Mouse (Mus musculus): ENCODE measurements around the gene Clec11a. TPM values are rescaled to one million over a fixed set of nuclear protein-coding genes. Genes with fewer than 3 reads are reported as not detected.

The Clec11a gene
- polyA plus RNA-seq, 2 experiments = 0.33 to 0.38 TPM

DNA sequence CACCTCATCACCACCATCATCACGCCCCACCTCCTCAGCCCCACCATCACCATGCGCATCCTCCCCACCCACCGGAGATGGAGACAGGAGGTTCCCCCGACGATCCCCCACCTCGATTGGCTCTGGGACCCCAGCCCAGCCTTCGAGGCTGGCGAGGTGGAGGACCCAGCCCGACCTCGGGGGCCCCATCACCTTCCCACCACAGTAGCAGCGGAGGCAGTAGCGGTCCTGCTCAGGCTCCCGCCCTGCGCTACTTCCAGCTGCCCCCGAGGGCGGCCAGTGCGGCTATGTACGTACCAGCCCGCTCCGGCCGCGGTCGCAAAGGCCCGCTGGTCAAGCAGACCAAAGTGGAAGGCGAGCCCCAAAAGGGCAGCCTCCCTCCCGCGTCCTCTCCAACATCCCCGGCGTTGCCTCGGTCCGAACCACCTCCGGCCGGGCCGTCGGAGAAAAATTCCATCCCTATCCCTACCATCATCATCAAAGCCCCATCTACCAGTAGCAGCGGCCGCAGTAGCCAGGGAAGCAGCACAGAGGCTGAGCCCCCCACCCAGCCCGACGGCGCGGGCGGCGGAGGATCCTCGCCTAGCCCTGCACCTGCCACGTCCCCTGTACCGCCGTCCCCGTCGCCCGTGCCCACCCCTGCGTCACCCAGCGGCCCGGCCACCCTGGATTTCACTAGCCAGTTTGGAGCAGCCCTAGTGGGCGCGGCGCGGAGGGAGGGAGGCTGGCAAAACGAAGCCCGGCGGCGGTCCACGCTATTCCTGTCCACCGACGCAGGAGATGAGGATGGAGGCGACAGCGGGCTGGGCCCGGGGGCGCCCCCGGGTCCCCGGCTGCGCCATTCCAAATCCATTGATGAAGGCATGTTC is 45.4 kb upstream of the Clec11a start:
- Histone ChIP-seq H3K4me3 (ENCODE audit: insufficient read depth in 1 of 2, low read depth in 2 of 2, low read length in 2 of 2) (no peak overlapping the region), H3K36me3 (replicated peaks; ENCODE audit: control insufficient read depth, insufficient read depth, low read depth) (no peaks in the 10 kb centered on the region), H3K27me3 (ENCODE audit: control insufficient read depth, insufficient read depth, low read length) (peaks cover 77% of the 10 kb centered on the region), H3K9ac (replicated peaks) (no peak overlapping the region), H3K9me3 (ENCODE audit: control insufficient read depth, low read length) (no peaks in the 10 kb centered on the region), H3K4me1 (replicated peaks; ENCODE audit: control insufficient read depth in 2 of 2, insufficient read depth in 2 of 2, low read length in 1 of 2) (no peaks in the 10 kb centered on the region), H3K4me2 (ENCODE audit: low read depth) (no peak overlapping the region), H3K27ac (no peak overlapping the region)
- ATAC-seq (ENCODE audit: insufficient read depth) (no peak), DNase-seq (ENCODE audit: low read depth in 3 of 3, low spot score in 3 of 3) (no peak)
- 5% methylated on average over 69 of the region's 71 CpGs for WGBS (ENCODE audit: insufficient replicate concordance)
- TF ChIP-seq CTCF (IDR thresholded peaks at IDR 0.05; ENCODE audit: low read depth) = no peak
- no peak for TF ChIP-seq EP300 (IDR thresholded peaks at IDR 0.05; ENCODE audit: low read depth)

DNA sequence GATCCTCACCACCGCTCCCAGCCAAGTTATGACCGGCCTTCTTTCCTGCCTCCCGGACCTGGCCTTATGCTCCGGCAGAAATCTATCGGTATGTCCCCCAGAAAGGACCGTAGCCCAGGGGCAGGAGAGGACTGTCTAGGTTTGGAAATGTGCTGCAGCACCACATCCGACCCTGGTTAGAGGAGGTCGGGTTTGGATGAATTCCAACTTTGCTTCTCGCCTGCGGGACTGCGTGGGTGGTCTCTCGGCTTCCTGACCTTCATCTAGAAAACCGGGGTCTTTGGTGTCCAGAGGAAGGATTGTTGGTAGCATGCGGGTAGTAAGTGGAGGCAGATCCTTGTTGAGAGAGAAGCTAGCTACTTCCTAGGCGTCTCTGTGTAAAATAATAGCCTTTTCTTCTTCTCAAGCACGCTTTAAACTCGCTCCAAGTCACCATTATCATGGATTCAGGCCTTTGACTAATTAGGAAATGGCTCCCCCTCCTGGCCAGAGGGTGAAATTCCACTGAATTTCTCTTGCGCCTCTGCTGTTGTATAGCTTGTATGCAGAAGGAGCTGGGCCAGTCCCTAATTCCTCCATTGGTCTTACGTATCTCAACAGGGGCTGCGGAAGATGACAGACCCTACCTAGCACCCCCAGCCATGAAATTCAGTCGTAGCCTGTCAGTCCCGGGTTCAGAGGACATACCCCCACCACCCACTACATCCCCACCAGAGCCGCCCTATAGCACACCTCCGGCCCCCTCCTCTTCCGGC is 44.4 kb upstream of the Clec11a start:
- 6% methylated on average over 25 of the region's 25 CpGs for WGBS (ENCODE audit: insufficient replicate concordance)
- peaks cover 67% of the 10 kb centered on the region for H3K27me3 ChIP-seq (ENCODE audit: control insufficient read depth, insufficient read depth, low read length)
- no peaks in the 10 kb centered on the region for H3K4me1 ChIP-seq (replicated peaks; ENCODE audit: control insufficient read depth in 2 of 2, insufficient read depth in 2 of 2, low read length in 1 of 2)
- TF ChIP-seq EP300 (IDR thresholded peaks at IDR 0.05; ENCODE audit: low read depth) (no peak), CTCF (IDR thresholded peaks at IDR 0.05; ENCODE audit: low read depth) (peak; percentile 85)
- no peak for ATAC-seq (ENCODE audit: insufficient read depth)
- no peak overlapping the region for H3K27ac ChIP-seq
- no peak overlapping the region for H3K9ac ChIP-seq (replicated peaks)
- 0 out of 2 replicates have a peak overlapping the region, but pooled peaks have one; percentile 9 for H3K4me2 ChIP-seq (ENCODE audit: low read depth)
- DNase-seq (ENCODE audit: low read depth in 3 of 3, low spot score in 3 of 3) = peak; percentile 52 to 62 (median 57)
- H3K36me3 ChIP-seq (replicated peaks; ENCODE audit: control insufficient read depth, insufficient read depth, low read depth) = no peaks in the 10 kb centered on the region
- no peaks in the 10 kb centered on the region for H3K9me3 ChIP-seq (ENCODE audit: control insufficient read depth, low read length)
- no peak overlapping the region for H3K4me3 ChIP-seq (ENCODE audit: insufficient read depth in 1 of 2, low read depth in 2 of 2, low read length in 2 of 2)

DNA sequence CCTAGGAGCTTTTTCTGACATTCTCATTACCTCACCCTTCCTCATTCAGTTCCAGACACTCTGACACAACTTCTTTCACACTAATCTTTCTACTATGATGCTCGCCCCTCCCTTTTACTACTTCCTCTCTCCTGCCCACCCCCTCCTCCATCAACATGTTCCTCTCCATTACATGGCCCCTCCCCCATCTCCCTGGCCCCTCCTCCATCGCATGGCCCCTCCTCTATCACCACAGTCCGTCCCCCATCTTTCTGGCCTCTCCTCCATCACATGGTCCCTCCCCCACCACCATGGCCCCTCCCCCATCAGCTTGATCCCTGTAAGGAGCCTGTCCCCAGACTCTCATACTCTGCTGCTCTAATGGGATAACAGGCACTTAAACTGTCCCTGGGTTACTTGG is 42.3 kb upstream of the Clec11a start:
- WGBS (ENCODE audit: insufficient replicate concordance) = 0% methylated on average over 3 of the region's 3 CpGs
- Histone ChIP-seq H3K4me3 (ENCODE audit: insufficient read depth in 1 of 2, low read depth in 2 of 2, low read length in 2 of 2) (no peak overlapping the region), H3K9ac (replicated peaks) (no peak overlapping the region), H3K27me3 (ENCODE audit: control insufficient read depth, insufficient read depth, low read length) (peaks cover 46% of the 10 kb centered on the region), H3K9me3 (ENCODE audit: control insufficient read depth, low read length) (no peaks in the 10 kb centered on the region), H3K36me3 (replicated peaks; ENCODE audit: control insufficient read depth, insufficient read depth, low read depth) (no peaks in the 10 kb centered on the region), H3K4me2 (ENCODE audit: low read depth) (no peak overlapping the region), H3K4me1 (replicated peaks; ENCODE audit: control insufficient read depth in 2 of 2, insufficient read depth in 2 of 2, low read length in 1 of 2) (no peaks in the 10 kb centered on the region), H3K27ac (no peak overlapping the region)
- no peak for DNase-seq (ENCODE audit: low read depth in 3 of 3, low spot score in 3 of 3)
- ATAC-seq (ENCODE audit: insufficient read depth) = no peak
- no peak for TF ChIP-seq EP300 (IDR thresholded peaks at IDR 0.05; ENCODE audit: low read depth)
- no peak for TF ChIP-seq CTCF (IDR thresholded peaks at IDR 0.05; ENCODE audit: low read depth)

DNA sequence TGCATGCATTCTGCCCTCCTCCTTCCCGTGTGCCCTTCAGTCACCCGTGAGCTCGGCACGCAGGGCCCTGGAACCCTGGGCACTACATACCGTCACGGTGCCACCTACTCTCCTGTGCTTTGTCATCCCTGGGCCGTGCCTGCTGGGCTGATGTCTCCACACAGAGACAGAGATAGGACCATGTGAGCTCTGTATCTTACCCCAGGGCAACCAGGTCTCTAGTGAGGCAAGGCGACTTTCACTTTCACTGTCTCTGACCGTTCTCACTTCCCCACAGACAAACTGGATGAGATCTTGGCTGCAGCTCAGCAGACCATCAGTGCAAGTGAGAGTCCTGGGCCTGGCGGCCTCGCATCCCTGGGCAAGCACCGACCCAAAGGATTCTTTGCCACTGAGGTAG is 37.9 kb upstream of the Clec11a start:
- H3K9ac ChIP-seq (replicated peaks) = no peak overlapping the region
- no peak overlapping the region for H3K27ac ChIP-seq
- H3K4me3 ChIP-seq (ENCODE audit: insufficient read depth in 1 of 2, low read depth in 2 of 2, low read length in 2 of 2) = no peak overlapping the region
- ATAC-seq (ENCODE audit: insufficient read depth) = no peak
- DNase-seq (ENCODE audit: low read depth in 3 of 3, low spot score in 3 of 3) = no peak
- TF ChIP-seq EP300 (IDR thresholded peaks at IDR 0.05; ENCODE audit: low read depth) (no peak), CTCF (IDR thresholded peaks at IDR 0.05; ENCODE audit: low read depth) (no peak)
- H3K27me3 ChIP-seq (ENCODE audit: control insufficient read depth, insufficient read depth, low read length) = peaks cover 4% of the 10 kb centered on the region
- no peak overlapping the region for H3K4me2 ChIP-seq (ENCODE audit: low read depth)
- 28% methylated on average over 12 of the region's 12 CpGs for WGBS (ENCODE audit: insufficient replicate concordance)
- H3K4me1 ChIP-seq (replicated peaks; ENCODE audit: control insufficient read depth in 2 of 2, insufficient read depth in 2 of 2, low read length in 1 of 2) = no peaks in the 10 kb centered on the region
- H3K36me3 ChIP-seq (replicated peaks; ENCODE audit: control insufficient read depth, insufficient read depth, low read depth) = no peaks in the 10 kb centered on the region
- H3K9me3 ChIP-seq (ENCODE audit: control insufficient read depth, low read length) = no peaks in the 10 kb centered on the region

DNA sequence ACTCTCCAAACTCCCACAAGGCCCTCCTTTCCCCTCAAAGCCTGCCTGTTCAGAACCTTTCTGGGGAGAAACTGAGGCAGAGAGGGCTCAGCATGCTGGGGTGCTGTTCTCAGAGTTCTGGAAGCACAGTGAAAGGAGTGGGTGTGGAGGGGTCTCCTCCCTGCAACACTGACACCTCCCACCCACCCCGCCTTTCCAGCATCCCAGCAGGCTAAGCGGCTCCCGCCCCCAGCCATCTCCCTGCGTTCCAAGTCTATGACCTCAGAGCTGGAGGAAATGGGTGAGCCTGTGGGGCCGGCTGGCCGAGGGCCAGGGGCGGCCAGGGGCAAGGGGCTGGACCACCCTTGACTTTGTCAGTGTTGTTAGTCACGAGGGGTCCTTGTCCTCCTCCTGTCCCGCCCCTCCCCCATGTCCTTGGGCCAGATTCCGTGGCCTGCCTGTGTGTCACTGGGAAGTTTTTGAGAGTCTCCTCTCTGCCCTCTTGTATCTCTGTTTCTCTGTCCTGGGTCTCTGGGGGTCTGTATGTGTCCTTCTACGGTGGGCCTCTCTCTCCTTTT is 36.8 kb upstream of the Clec11a start:
- Histone ChIP-seq H3K27me3 (ENCODE audit: control insufficient read depth, insufficient read depth, low read length) (no peaks in the 10 kb centered on the region; the same call in none of the 2 replicates), H3K4me2 (ENCODE audit: low read depth) (no peak overlapping the region), H3K36me3 (replicated peaks; ENCODE audit: control insufficient read depth, insufficient read depth, low read depth) (no peaks in the 10 kb centered on the region), H3K27ac (no peak overlapping the region), H3K9me3 (ENCODE audit: control insufficient read depth, low read length) (no peaks in the 10 kb centered on the region), H3K4me1 (replicated peaks; ENCODE audit: control insufficient read depth in 2 of 2, insufficient read depth in 2 of 2, low read length in 1 of 2) (no peaks in the 10 kb centered on the region), H3K4me3 (ENCODE audit: insufficient read depth in 1 of 2, low read depth in 2 of 2, low read length in 2 of 2) (no peak overlapping the region), H3K9ac (replicated peaks) (no peak overlapping the region)
- ATAC-seq (ENCODE audit: insufficient read depth) = no peak
- TF ChIP-seq CTCF (IDR thresholded peaks at IDR 0.05; ENCODE audit: low read depth) = no peak
- no peak for TF ChIP-seq EP300 (IDR thresholded peaks at IDR 0.05; ENCODE audit: low read depth)
- DNase-seq (ENCODE audit: low read depth in 3 of 3, low spot score in 3 of 3) = no peak
- 17% methylated on average over 11 of the region's 11 CpGs for WGBS (ENCODE audit: insufficient replicate concordance)

Data from liver, embryonic 14.5 days (tissue).